Mouse (Mus musculus): Measurements from ENCODE around the gene Ckap2l. TPM values are rescaled to one million over a fixed set of nuclear protein-coding genes. Genes with fewer than 3 reads are reported as not detected.
A peak's percentile ranks its signal among the peaks of the same experiment; 100 is the strongest.

Gene Ckap2l
- polyA plus RNA-seq (2012; ENCODE audit: insufficient read depth, low replicate concordance), result 9.6 and 47.7 TPM in 2 replicates

- Histone ChIP-seq H3K4me3 (replicated peaks) (peak within 1 kb of the TSS; percentile 97), H3K4me1 (peaks cover 65% of the 10 kb centered on the region), H3K27me3 (replicated peaks) (no peaks in the 10 kb centered on the region), H3K9me3 (no peaks in the 10 kb centered on the region), H3K36me3 (replicated peaks; ENCODE audit: low read length) (peaks cover 38% of the 10 kb centered on the region)
- TF ChIP-seq FLI1 (IDR thresholded peaks at IDR 0.05; ENCODE audit: low read length), result peak; percentile 67; the same call in 1 of the 2 replicates
- TF ChIP-seq GATA1 (IDR thresholded peaks at IDR 0.05; ENCODE audit: borderline replicate concordance, low read length), result no peak
These were observed at the start of gene Ckap2l for GRCm38 (mm10) chr2:129296671-129297588. TSS of gene Ckap2l (minus strand) at chr2:129297212.

DNA sequence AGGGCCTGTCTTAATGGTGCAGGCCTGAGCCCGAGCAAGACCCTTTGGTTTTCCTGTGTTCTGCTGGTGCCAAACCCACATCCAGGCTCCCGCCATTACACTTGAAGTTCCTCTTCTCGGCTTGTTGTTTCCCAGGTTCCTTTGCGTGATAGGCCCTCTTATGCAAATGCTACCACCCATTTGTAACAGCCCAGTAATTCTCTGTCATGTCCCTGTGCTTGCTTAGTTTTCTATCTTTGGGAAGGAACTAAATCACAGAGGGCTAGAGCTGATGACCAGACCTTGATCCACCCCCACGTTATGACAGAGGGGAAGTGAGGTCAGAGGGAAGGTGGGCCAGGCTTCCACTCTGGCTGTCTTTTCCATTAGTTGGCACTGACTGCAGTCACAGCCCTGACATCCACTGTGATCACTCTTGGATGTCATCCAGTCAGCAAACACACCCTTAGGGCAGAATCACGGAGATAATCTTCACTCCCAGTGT is 41.2 kb upstream of the Ckap2l start:
- peaks cover 60% of the 10 kb centered on the region for H3K4me1 ChIP-seq
- H3K36me3 ChIP-seq (replicated peaks; ENCODE audit: low read length), result peaks cover 25% of the 10 kb centered on the region
- peaks cover 12% of the 10 kb centered on the region for H3K9me3 ChIP-seq
- peak overlapping the region; percentile 9 for H3K4me3 ChIP-seq (replicated peaks)
- TF ChIP-seq GATA1 (IDR thresholded peaks at IDR 0.05; ENCODE audit: borderline replicate concordance, low read length), result no peak
- TF ChIP-seq FLI1 (IDR thresholded peaks at IDR 0.05; ENCODE audit: low read length), result no peak
- H3K27me3 ChIP-seq (replicated peaks), result no peaks in the 10 kb centered on the region

GRCm38 (mm10) chr2:129333471-129333870 is 36.5 kb upstream of the Ckap2l start:
- peaks cover 8% of the 10 kb centered on the region for H3K36me3 ChIP-seq (replicated peaks; ENCODE audit: low read length)
- H3K27me3 ChIP-seq (replicated peaks), result no peaks in the 10 kb centered on the region
- no peaks in the 10 kb centered on the region for H3K9me3 ChIP-seq
- no peak overlapping the region for H3K4me3 ChIP-seq (replicated peaks)
- H3K4me1 ChIP-seq, result peaks cover 86% of the 10 kb centered on the region
- TF ChIP-seq FLI1 (IDR thresholded peaks at IDR 0.05; ENCODE audit: low read length), result no peak
- no peak for TF ChIP-seq GATA1 (IDR thresholded peaks at IDR 0.05; ENCODE audit: borderline replicate concordance, low read length)

- peaks cover 86% of the 10 kb centered on the region for H3K4me1 ChIP-seq
- peaks cover 4% of the 10 kb centered on the region for H3K36me3 ChIP-seq (replicated peaks; ENCODE audit: low read length)
- TF ChIP-seq FLI1 (IDR thresholded peaks at IDR 0.05; ENCODE audit: low read length) (no peak), GATA1 (IDR thresholded peaks at IDR 0.05; ENCODE audit: borderline replicate concordance, low read length) (no peak)
- no peaks in the 10 kb centered on the region for H3K27me3 ChIP-seq (replicated peaks)
- no peaks in the 10 kb centered on the region for H3K9me3 ChIP-seq
- H3K4me3 ChIP-seq (replicated peaks), result peak overlapping the region; percentile 66
These were observed 33.5 kb upstream of the Ckap2l start for GRCm38 (mm10) chr2:129330540-129330939.

DNA sequence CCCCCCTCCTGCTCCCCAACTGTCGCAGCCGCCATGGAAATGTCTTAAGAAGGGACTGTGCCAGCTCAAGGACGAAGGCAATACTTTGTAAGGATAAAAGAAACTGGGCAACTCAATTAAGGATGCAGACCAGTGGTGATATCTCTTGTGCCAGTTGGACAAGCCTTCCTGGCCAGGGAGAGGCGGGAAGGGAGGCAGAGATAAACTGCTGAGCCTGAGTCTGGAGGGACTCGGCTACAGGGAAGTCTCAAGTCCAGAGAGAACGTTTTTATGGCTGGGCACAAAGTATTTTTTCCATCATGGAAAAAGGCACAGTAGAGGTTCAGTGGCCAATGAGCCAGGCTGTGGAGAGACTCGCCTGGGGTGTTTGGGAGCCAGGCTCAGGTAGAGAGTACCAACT is 33.0 kb upstream of the Ckap2l start:
- Histone ChIP-seq H3K27me3 (replicated peaks) (no peaks in the 10 kb centered on the region), H3K4me1 (peaks cover 81% of the 10 kb centered on the region), H3K4me3 (replicated peaks) (peak overlapping the region; percentile 66), H3K9me3 (no peaks in the 10 kb centered on the region), H3K36me3 (replicated peaks; ENCODE audit: low read length) (peaks cover 4% of the 10 kb centered on the region)
- TF ChIP-seq GATA1 (IDR thresholded peaks at IDR 0.05; ENCODE audit: borderline replicate concordance, low read length) (peak; percentile 84), FLI1 (IDR thresholded peaks at IDR 0.05; ENCODE audit: low read length) (no peak)

GRCm38 (mm10) chr2:129328238-129328637 is 31.2 kb upstream of the Ckap2l start:
- TF ChIP-seq GATA1 (IDR thresholded peaks at IDR 0.05; ENCODE audit: borderline replicate concordance, low read length) (no peak), FLI1 (IDR thresholded peaks at IDR 0.05; ENCODE audit: low read length) (no peak)

GRCm38 (mm10) chr2:129324216-129324615 is 27.2 kb upstream of the Ckap2l start:
- Histone ChIP-seq H3K27me3 (replicated peaks) (no peaks in the 10 kb centered on the region), H3K4me3 (replicated peaks) (no peak overlapping the region), H3K9me3 (no peaks in the 10 kb centered on the region), H3K4me1 (peaks cover 68% of the 10 kb centered on the region), H3K36me3 (replicated peaks; ENCODE audit: low read length) (peaks cover 14% of the 10 kb centered on the region)
- TF ChIP-seq FLI1 (IDR thresholded peaks at IDR 0.05; ENCODE audit: low read length) (no peak), GATA1 (IDR thresholded peaks at IDR 0.05; ENCODE audit: borderline replicate concordance, low read length) (no peak)

More at GRCm38 (mm10) chr2:129328238-129328637, 31.2 kb upstream of the Ckap2l start:
- no peaks in the 10 kb centered on the region for H3K9me3 ChIP-seq
- H3K36me3 ChIP-seq (replicated peaks; ENCODE audit: low read length), result peaks cover 6% of the 10 kb centered on the region
- peaks cover 76% of the 10 kb centered on the region for H3K4me1 ChIP-seq
- no peak overlapping the region for H3K4me3 ChIP-seq (replicated peaks)
- H3K27me3 ChIP-seq (replicated peaks), result no peaks in the 10 kb centered on the region

- Histone ChIP-seq H3K36me3 (replicated peaks; ENCODE audit: low read length) (peaks cover 28% of the 10 kb centered on the region), H3K27me3 (replicated peaks) (no peaks in the 10 kb centered on the region)
These were observed 25.2 kb upstream of the Ckap2l start for GRCm38 (mm10) chr2:129322117-129322635.

DNA sequence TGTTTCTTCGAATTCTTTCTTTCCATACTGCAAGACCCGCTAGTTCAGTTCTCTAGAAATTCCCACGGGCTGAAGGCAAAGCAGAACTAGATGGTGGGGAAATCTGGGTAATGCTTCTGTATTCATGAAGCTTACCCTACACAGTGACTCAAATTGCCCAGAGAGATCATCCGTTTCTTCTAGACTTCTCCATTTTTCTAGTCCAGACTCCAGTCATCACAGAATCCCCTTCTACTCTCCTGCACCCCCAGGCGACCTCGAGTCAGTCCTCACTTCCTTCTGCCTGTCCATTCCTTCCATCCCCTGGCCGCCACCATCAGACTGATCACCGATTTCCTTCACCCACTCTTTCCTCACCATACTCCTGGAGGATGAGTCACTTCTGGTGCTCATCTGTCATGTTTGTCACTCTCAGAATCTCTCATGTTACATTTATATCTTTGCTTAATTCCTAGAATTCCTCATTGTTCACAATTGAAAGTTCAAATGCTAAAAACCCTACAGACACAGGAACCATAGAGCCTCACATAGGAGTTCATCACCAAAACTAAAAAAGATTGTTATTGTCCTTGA is 23.1 kb upstream of the Ckap2l start:
- Histone ChIP-seq H3K4me3 (replicated peaks) (no peak overlapping the region), H3K4me1 (peaks cover 77% of the 10 kb centered on the region), H3K36me3 (replicated peaks; ENCODE audit: low read length) (peaks cover 28% of the 10 kb centered on the region), H3K27me3 (replicated peaks) (no peaks in the 10 kb centered on the region), H3K9me3 (no peaks in the 10 kb centered on the region)
- no peak for TF ChIP-seq GATA1 (IDR thresholded peaks at IDR 0.05; ENCODE audit: borderline replicate concordance, low read length)
- TF ChIP-seq FLI1 (IDR thresholded peaks at IDR 0.05; ENCODE audit: low read length), result no peak

More at GRCm38 (mm10) chr2:129322117-129322635, 25.2 kb upstream of the Ckap2l start:
- Histone ChIP-seq H3K9me3 (no peaks in the 10 kb centered on the region), H3K4me3 (replicated peaks) (no peak overlapping the region), H3K4me1 (peaks cover 65% of the 10 kb centered on the region)
- TF ChIP-seq FLI1 (IDR thresholded peaks at IDR 0.05; ENCODE audit: low read length), result no peak
- no peak for TF ChIP-seq GATA1 (IDR thresholded peaks at IDR 0.05; ENCODE audit: borderline replicate concordance, low read length)
